Comparison of ENCODE assay signal across 1 mouse cellular context in the genomic region with DNA sequence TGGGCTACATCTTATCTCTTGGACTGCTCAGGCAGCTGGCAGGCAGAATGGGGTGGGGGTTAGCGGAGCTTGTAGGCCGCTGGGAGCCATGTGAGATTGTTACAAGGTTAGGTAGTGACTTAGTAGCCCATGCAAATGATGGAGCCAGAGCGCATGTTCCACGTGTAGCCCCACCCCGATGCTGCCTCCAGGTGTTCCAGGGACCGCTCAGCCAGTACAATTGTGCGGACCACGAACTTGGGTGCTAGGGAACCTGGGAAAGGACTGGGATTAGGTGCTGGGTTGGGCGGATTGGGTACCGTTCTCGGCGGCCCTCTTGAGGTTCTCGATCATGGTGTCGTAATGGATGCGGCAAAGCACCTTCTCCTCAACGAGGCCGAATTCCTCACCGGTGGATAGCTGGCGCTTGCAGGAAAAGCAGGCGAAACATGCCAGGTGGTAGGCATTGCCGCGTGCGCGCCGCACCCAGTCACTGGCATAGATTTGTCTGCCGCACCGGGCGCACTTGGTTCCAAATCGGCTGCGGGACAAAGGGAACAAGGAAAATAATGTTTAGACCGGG.
TF ChIP-seq lines count a peak whose summit lies in the region.

No protein-coding gene starts in this region.

TF ChIP-seq in MEL, 35 proteins besides CTCF, POLR2A, EP300 and RAD21:
- TF ChIP-seq HCFC1 (IDR thresholded peaks at IDR 0.05; ENCODE audit: low read depth, low read length) (no peak), TAL1 (IDR thresholded peaks at IDR 0.05; ENCODE audit: low read length) (peak; percentile 27), ETS1 (IDR thresholded peaks at IDR 0.05; ENCODE audit: low read depth, low read length) (peak; percentile 24; the same call in 1 of the 2 replicates), BHLHE40 (IDR thresholded peaks at IDR 0.05; ENCODE audit: borderline replicate concordance, low read depth, low read length) (no peak)
